ENCODE assay signal across 11 mouse cellular contexts in the genomic region with DNA sequence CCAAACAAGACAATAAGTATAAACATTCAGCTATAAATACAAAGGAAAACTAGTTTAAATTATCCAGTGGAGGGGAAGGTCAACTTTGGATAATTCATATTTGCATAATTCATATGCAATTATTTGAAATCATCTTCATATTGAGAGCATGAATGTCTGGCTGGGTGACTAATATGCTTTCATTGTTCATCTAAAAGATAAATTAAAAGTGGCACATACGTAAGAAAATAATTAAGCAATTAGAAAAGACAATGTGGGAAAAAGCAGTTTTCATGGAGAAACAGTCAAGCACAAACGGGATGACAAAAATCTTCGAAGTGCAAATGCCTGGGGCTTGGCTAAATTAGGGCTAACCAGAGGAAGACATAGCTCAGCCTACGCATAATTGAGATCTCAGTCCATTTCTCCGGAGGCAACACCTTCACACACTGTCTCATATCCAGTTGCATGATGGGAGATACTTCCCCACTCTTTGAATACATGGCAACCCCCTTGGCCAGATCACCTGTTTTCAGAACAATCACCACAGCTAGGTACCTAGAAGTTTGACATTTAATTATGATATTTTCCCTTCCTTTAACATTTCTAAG.
"Had no signal": no experiment of that assay in that cellular context is flagged by ENCODE, and none has a peak within 500 bp of the region (broad histone marks: within the 10 kb centered on the region; RNA-seq: fewer than 3 reads in every experiment).

No protein-coding gene starts in this region.

- H3K27me3 ChIP-seq: limb, embryonic 13.5 days; midbrain, embryonic 15.5 days; stomach, embryonic 15.5 days had no signal

- H3K36me3 ChIP-seq: midbrain, embryonic 15.5 days; stomach, embryonic 15.5 days had no signal

- H3K9ac ChIP-seq: limb, embryonic 13.5 days; liver, embryonic 14.5 days; midbrain, embryonic 15.5 days; stomach, embryonic 15.5 days had no signal

- H3K4me3 ChIP-seq: limb, embryonic 13.5 days; midbrain, embryonic 15.5 days; stomach, embryonic 15.5 days had no signal

- H3K9me3 ChIP-seq: limb, embryonic 13.5 days; midbrain, embryonic 15.5 days; stomach, embryonic 15.5 days had no signal

- H3K27ac ChIP-seq: liver, embryonic 14.5 days had no signal

- DNase-seq: kidney, adult 9 months; kidney, postnatal 36 days; left cerebral cortex, postnatal 4 days; lung, adult 18-20 months; right cerebral cortex, postnatal 4 days; thymus, adult 2 months; thymus, postnatal 36 days had no signal

- H3K4me2 ChIP-seq: stomach, embryonic 15.5 days had no signal
